Mouse (Mus musculus) lung, postnatal 14 days (tissue): ENCODE results near the gene Cwc25.

ENCODE experiments used
- DNase-seq: peaks from one replicate; pipeline ENCODE4 v3.0.0; 2021

The Cwc25 gene

DNA sequence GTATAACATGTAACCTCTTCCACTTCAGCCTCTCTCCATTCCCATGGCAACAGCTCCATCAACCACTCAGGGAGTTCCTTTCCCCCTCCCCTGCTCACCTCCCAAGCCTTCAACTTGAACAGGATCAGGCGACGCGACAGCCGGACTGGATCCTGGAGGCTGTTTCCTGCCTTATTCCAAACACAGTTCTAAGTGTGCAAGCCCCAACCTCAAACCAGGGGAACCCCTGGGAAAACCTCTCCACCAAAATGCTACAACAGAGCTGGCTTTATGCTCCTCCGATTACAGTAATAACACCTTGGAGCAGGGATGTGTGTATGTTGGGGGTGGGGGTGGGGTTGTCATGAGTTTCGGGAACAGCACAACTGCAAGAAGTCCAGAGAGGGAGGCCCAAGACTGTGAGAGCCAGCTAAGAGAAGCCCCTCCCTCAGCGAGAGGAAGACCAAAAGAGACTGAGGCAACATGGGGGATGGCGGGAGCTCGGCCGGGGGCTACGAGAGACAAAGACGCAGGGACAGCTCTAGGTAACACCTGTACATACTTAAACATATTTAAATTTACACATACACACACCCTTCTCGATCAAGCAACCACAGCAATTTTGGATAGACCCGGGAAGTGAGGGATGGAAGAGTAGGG, 68.3 kb downstream of the Cwc25 start:
- no peak for DNase-seq

DNA sequence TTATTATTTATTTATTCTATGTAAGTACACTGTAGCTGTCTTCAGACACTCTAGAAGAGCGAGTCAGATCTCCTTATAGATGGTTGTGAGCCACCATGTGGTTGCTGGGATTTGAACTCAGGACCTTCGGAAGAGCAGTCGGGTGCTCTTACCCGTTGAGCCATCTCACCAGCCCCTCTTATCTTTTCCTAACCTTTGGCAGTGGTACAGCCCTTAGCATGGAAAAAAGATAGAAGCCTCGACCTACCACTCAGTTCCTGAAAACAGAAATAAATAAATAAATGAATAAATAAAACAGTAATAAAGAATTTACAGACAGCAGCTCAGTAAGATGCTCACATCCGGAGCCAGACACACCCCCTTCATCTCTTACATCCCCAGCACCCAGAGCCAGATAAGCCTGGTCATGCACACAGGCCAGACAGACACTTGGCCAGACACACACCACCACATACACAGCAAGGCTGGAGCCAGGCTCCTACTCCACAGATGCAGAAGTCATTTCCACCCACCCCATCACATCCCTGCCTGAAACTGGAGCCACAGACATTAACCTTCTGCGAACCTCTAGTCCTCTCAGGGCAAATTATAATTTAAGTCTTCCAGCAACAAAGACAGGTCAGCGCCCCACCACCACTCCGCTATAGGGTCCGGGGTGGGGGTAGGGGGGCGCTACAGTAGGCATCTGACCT, 69.0 kb downstream of the Cwc25 start:
- no peak for DNase-seq

DNA sequence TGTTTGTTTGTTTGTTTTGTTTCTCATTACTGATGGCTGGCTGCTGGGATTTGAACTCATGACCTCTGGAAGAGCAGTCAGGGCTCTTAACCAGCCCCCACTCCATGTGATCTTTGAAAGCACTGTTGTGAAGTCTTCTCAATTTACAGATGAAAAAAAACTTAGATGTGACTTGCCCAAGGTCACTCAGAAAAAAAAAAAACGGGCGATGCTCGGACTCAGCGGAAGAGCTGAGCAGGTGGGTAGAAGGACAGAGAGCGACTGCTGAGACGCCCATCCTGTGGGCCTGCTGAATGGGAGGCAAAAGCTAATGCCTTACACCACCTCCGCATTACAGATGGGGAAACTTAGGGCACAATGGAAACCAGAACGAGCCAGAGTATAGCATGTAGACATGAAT, 69.7 kb downstream of the Cwc25 start:
- no peak for DNase-seq

DNA sequence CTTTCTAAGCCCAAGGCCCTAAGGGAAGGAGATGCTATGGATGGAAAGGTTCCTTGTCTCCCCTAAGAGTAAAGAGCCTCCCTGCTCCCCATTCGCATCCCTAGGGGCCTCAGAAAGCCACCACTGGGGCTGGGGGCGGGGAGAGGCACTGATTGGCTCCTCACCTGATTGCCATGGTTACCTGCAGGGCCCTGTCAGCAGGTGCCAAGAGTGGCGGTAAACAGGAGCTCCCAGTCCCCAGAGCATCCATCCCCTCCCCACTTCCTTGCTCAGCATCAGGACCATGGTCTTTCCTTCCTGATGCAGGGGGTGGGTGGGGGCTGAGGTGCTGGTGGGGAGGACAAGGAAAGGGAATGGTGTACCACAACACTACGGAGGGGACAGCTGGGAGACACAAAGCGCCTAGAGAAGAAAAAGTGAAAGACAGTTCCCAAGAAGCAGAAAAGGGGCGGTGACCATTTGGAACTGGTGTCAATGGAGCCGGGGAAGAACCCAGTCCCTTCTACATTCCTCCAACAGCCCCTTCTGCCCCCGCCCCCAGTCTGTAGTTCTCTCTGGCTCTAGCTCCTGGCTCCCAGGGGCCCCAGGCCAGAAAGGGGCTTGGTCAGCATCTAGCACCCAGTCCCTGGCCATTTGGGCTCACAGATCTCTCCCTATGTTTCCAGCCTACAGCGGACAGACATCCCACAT, 70.5 kb downstream of the Cwc25 start:
- DNase-seq: no peak
